ENCODE assay signal across 8 mouse cellular contexts in the genomic region with DNA sequence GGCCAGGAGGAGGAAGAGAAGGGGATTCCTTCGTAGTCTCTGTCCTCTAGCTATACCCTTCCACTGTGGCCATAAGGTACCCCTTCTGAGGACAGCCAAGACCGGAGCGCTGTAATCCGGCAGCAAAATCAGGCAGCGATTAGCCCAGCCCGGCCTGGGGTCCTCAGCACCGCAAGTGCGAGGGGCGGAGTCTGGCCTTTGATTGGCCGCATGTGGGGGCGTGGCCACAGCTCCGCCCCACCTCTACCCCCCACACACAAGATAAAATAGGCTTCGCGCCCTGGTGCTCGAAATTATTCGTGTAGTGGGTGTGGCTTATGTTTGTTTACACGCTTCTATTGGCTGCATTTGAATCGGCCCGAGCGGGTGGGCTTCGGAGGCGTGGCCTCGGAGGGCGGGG. TPM values are rescaled to one million over a fixed set of nuclear protein-coding genes. Genes with fewer than 3 reads are reported as not detected.
A peak's percentile ranks its signal among the peaks of the same experiment; 100 is the strongest.
DNase-seq lines count a peak whose midpoint lies in the region; ATAC-seq lines count a peak whose summit lies in the region.

No protein-coding gene starts in this region.

- peaks cover under 1% of the 10 kb centered on the region; the same call in 1 of the 2 replicates for H3K27me3 ChIP-seq in hindbrain, embryonic 13.5 days

- H3K36me3 ChIP-seq in hindbrain, embryonic 13.5 days, result no peaks in the 10 kb centered on the region

- H3K9ac ChIP-seq in hindbrain, embryonic 13.5 days, result peak overlapping the region; percentile 60

- H3K9me3 ChIP-seq in hindbrain, embryonic 13.5 days, result no peaks in the 10 kb centered on the region

- H3K4me3 ChIP-seq in hindbrain, embryonic 13.5 days, result peak overlapping the region; percentile 46

- peak; percentile 87 for ATAC-seq in hindbrain, embryonic 13.5 days (ENCODE audit: low FRiP score)

- peak overlapping the region; percentile 64 for H3K4me2 ChIP-seq in hindbrain, embryonic 13.5 days

- peak; percentile 98 for DNase-seq in R1 (ENCODE audit: low read depth, low spot score)
- DNase-seq in cerebellum, postnatal 14 days, result peak; percentile 95 to 96
- peak; percentile 84 to 92 for DNase-seq in frontal cortex, postnatal 14 days (ENCODE audit: low spot score in 2 of 2)
- DNase-seq in layer of hippocampus, postnatal 25 days (ENCODE audit: extremely low spot score in 1 of 2, low spot score in 1 of 2), result peak; percentile 76 to 77
- DNase-seq in lung, postnatal 14 days, result peak; percentile 97
- peak; percentile 94 for DNase-seq in ovary, postnatal 36 days (ENCODE audit: low spot score)
- peak; percentile 97 for DNase-seq in thymus, postnatal 14 days

- peak overlapping the region; percentile 85 for H3K27ac ChIP-seq in hindbrain, embryonic 13.5 days

- WGBS in hindbrain, embryonic 13.5 days, result under 1% methylated on average over 24 of the region's 24 CpGs

- peaks cover 27% of the 10 kb centered on the region for H3K4me1 ChIP-seq in hindbrain, embryonic 13.5 days (replicated peaks)

RNA-seq across cellular contexts. Expression of a gene that starts 5.0 kb away (rescaled TPM):
- polyA plus RNA-seq in hindbrain, embryonic 13.5 days (2015; fragmentation: Nextera tagmentation; extraction: Ambion mirVana), result 8.2 and 8.4 TPM in 2 replicates
- total RNA-seq in layer of hippocampus, postnatal 25 days (2021), result 10 to 100 TPM; 15.9 to 23.2 TPM

RNA-seq across cellular contexts. Expression of a gene that starts 8.9 kb away (rescaled TPM):
- polyA plus RNA-seq in hindbrain, embryonic 13.5 days (2015; fragmentation: Nextera tagmentation; extraction: Ambion mirVana), result 0.09 TPM in 2 replicates
- total RNA-seq in layer of hippocampus, postnatal 25 days (2021), result under 1 TPM; 0.44 to 0.66 TPM

RNA-seq across cellular contexts. Expression of a gene that starts 45.6 kb away (rescaled TPM):
- polyA plus RNA-seq in hindbrain, embryonic 13.5 days (2015; fragmentation: Nextera tagmentation; extraction: Ambion mirVana), result 212 and 237 TPM in 2 replicates
- total RNA-seq in layer of hippocampus, postnatal 25 days (2021), result 100 to 1,000 TPM; 282 to 301 TPM

Comparison
In these comparisons a context has a peak if more than half of its experiments do, and no peak if none do; other contexts are left out.
1. Peak in every context shown above with its lines: DNase-seq, ATAC-seq, H3K4me3 ChIP-seq and H3K27ac ChIP-seq.